Mouse (Mus musculus): Measurements from ENCODE around the gene Trmu. TPM values are rescaled to one million over a fixed set of nuclear protein-coding genes. Genes with fewer than 3 reads are reported as not detected.
A peak's percentile ranks its signal among the peaks of the same experiment; 100 is the strongest.
"Not testable (repeated sequence)": the region's sequence is repeated elsewhere in the genome, so short reads cannot be mapped to it uniquely, and the experiment has no call there.

Gene Trmu
- total RNA-seq (2021) (10 to 100 TPM; 19.8 to 27.6 TPM), polyA plus RNA-seq (2012; rRNA removed) (9.8 and 16.1 TPM in 2 replicates)
- long read RNA-seq, transcript Trmu-201 (11 exons, 1,526 nt), result major isoform, 13 of 19 reads
- long read RNA-seq, partial matches to known transcripts, result 0 of 19 reads
- long read RNA-seq, other reads (novel, unspliced or antisense), result 5 of 19 reads

- peak; percentile 94 for DNase-seq
These were observed at the start of gene Trmu for GRCm38 (mm10) chr15:85878848-85879497. TSS of gene Trmu (plus strand) at chr15:85879312.

GRCm38 (mm10) chr15:85829470-85829869 is 49.6 kb upstream of the Trmu start:
- no peak for DNase-seq

- DNase-seq, result peak; percentile 92
These were observed 47.0 kb upstream of the Trmu start, which contains the start of gene Ttc38 for GRCm38 (mm10) chr15:85831954-85832590. TSS of gene Ttc38 (plus strand) at chr15:85832306.

- DNase-seq, result peak; percentile 19
These were observed 46.5 kb upstream of the Trmu start for GRCm38 (mm10) chr15:85832599-85832998.

- DNase-seq, result no peak
These were observed 43.8 kb upstream of the Trmu start for GRCm38 (mm10) chr15:85835335-85835734.

GRCm38 (mm10) chr15:85836887-85837286 is 42.2 kb upstream of the Trmu start:
- DNase-seq, result no peak

GRCm38 (mm10) chr15:85840983-85841382 is 38.1 kb upstream of the Trmu start:
- DNase-seq, result no peak

GRCm38 (mm10) chr15:85841796-85842360 is 37.2 kb upstream of the Trmu start:
- no peak for DNase-seq

GRCm38 (mm10) chr15:85845071-85845470 is 34.0 kb upstream of the Trmu start:
- DNase-seq, result no peak

GRCm38 (mm10) chr15:85851656-85852392 is 27.3 kb upstream of the Trmu start:
- no peak for DNase-seq

GRCm38 (mm10) chr15:85858980-85859489 is 20.1 kb upstream of the Trmu start:
- no peak for DNase-seq

- peak; percentile 95 for DNase-seq
These were observed 19.6 kb upstream of the Trmu start, which contains the start of gene Gtse1 for GRCm38 (mm10) chr15:85859490-85860031. TSS of gene Gtse1 (plus strand) at chr15:85859745.

GRCm38 (mm10) chr15:85865913-85866312 is 13.2 kb upstream of the Trmu start:
- not testable (repeated sequence) for DNase-seq

- DNase-seq, result peak; percentile 72
These were observed 11.4 kb upstream of the Trmu start for GRCm38 (mm10) chr15:85867696-85868095.

GRCm38 (mm10) chr15:85877336-85877735 is 1.8 kb upstream of the Trmu start:
- no peak for DNase-seq

GRCm38 (mm10) chr15:85879498-85879895 is 385 bp downstream of the Trmu start:
- no peak for DNase-seq

- no peak for DNase-seq
These were observed 6.5 kb downstream of the Trmu start for GRCm38 (mm10) chr15:85885606-85886005.

GRCm38 (mm10) chr15:85889235-85889634 is 10.1 kb downstream of the Trmu start:
- no peak for DNase-seq

GRCm38 (mm10) chr15:85891971-85892370 is 12.9 kb downstream of the Trmu start:
- DNase-seq, result no peak

- DNase-seq, result no peak
These were observed 13.5 kb downstream of the Trmu start for GRCm38 (mm10) chr15:85892498-85893118.

- peak; percentile 61 for DNase-seq
These were observed 14.8 kb downstream of the Trmu start for GRCm38 (mm10) chr15:85893871-85894270.
